Mouse (Mus musculus) urinary bladder, postnatal 25 days (tissue): ENCODE measurements around the gene Tsnaxip1.
A peak's percentile ranks its signal among the peaks of the same experiment; 100 is the strongest.
"Not testable (repeated sequence)": the region's sequence is repeated elsewhere in the genome, so short reads cannot be mapped to it uniquely, and the experiment has no call there.

Source experiments
- DNase-seq: peaks from one replicate; pipeline ENCODE4 v3.0.0; 2022; ENCODE audit warnings: low spot score

Gene Tsnaxip1

DNA sequence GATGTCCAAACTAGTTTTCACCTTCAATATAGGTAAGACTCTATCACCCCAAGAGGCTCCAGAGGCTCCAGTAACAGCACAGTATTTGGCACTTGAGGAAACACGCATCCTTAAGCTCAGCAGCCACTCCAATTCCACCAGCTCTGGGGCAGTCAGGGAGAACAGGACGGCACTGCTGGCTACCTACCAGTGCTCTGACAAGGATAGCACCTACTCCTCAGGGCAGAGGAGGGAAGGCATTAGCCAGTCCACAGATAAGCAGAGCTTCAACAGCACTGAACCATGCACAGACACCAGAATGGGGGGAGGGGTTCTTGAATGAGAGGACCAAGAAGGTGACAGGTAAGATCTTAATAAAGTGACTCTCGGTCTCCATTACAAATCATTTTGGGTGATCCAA lies 7.9 kb upstream of the Tsnaxip1 start:
- DNase-seq: no peak

DNA sequence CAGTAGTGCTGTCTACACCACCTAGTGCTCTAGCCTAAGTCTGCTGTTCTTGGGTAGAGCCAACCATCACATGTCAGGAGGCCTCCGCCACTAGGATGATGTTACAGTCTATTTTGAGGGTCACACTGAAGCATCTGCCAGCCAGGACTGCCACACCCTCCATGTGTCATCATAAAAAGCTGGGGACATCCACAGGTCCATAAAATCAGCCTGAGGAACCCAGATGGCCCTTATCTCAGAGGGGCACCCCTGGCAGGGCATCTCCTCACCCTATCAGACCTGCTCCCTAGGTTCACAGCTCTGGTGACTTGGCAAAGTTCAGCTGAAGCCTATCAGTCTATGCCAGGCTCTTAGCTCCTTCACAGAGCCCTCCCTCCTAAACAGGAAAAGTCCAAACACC lies 6.6 kb upstream of the Tsnaxip1 start:
- no peak for DNase-seq

GRCm38 (mm10) chr8:105825506-105825905 lies 2.0 kb upstream of the Tsnaxip1 start:
- DNase-seq: no peak

DNA sequence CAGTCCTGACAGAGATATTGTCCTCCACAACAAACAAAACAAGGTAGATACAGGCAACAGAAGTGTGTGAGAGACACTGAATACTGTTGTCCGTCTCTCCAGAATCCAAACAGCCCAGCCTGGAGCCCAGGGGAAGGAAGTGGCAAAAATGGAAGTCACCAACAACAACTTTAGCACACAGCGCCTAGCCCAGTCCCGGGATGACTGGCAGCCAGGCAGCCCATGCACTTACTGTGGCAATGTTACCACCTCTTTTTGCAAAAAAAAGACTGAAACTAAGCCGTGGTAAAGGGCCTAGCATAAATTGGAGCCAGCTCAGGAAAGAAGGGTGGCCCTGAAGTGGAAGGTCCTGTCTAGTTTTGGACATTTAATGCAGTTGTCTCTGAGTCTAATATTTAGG lies 1.2 kb upstream of the Tsnaxip1 start:
- DNase-seq: no peak

- not testable (repeated sequence) for DNase-seq
Measured at GRCm38 (mm10) chr8:105833740-105834139, 6.2 kb downstream of the Tsnaxip1 start.

- peak; percentile 70 for DNase-seq
Measured at GRCm38 (mm10) chr8:105835318-105835717, 7.8 kb downstream of the Tsnaxip1 start.

- DNase-seq: no peak
Measured at GRCm38 (mm10) chr8:105836991-105837390, 9.5 kb downstream of the Tsnaxip1 start.

DNA sequence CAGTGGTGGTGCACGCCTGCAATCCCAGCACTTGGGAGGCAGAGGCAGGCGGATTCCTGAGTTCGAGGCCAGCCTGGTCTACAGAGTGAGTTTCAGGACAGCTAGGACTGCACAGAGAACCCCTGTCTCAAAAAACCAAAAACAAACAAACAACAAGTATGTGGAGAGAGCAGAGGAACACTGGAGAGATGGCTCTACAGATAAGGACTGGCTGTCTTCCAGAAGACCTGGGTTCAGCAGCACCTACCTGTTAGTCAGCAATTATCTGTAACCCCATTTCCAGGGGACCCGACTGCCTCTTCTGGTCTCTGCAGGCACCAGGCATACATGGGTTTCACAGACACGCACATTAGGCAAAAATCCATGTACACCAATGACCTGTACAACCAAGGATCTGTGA lies 11.7 kb downstream of the Tsnaxip1 start:
- DNase-seq: no peak

DNA sequence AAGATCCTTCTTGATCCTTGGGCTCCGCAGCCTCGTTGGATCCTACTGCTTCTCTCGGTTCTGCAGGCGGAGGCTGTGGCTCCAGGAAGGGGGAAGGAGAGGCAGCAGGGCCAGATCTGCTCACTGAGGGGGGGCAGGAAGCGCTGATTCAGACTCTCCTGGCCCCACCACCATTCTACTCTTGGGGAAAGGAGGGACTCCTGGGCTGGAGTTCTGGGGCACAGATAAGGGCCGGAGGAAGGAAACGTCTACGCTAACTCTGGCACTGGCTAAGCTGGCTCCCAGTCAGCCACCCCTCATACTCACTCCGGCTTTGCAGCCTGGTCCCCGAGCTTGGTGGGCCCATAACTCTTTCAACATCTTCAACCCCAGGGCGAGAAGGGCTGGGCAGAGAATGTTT lies 19.1 kb downstream of the Tsnaxip1 start:
- no peak for DNase-seq

DNA sequence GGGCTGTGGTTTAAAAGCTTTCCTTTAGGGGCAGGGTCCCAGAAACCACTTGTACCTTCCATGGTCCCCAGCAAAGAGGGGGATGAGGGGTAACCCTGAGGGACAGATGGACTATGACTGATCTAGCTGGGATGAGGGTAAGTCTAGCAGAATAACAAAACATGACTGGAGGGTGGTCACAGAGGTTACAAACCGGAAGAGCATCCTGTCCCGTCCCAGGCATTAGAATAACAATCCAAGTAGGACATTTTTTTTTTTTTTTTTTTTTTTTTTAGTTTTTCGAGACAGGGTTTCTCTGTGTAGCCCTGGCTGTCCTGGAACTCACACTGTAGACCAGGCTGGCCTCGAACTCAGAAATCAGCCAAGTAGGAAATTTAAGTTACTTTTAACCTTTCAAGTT lies 22.5 kb downstream of the Tsnaxip1 start:
- no peak for DNase-seq

DNA sequence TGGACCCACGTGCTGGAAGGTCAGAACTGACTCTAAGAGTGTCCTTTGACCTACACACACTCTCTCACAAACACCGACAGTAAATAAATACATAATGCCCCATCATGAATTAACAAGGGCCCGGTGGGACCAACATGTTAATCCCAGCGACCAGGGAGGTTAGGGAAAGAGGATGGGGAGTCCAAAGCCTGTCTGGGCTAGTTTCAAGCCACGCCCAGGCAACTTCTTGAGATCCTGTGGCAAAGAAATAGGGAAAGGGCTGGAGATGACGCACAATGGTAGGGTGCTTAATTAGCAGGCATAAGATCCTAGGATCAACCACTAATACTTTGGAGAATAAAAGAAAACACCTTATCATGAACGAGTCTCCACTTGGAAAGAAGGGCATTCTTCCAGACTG lies 23.1 kb downstream of the Tsnaxip1 start:
- no peak for DNase-seq

- peak; percentile 86 for DNase-seq
Measured at GRCm38 (mm10) chr8:105851651-105852143, 24.2 kb downstream of the Tsnaxip1 start.

GRCm38 (mm10) chr8:105852146-105852729 lies 24.7 kb downstream of the Tsnaxip1 start:
- no peak for DNase-seq

DNA sequence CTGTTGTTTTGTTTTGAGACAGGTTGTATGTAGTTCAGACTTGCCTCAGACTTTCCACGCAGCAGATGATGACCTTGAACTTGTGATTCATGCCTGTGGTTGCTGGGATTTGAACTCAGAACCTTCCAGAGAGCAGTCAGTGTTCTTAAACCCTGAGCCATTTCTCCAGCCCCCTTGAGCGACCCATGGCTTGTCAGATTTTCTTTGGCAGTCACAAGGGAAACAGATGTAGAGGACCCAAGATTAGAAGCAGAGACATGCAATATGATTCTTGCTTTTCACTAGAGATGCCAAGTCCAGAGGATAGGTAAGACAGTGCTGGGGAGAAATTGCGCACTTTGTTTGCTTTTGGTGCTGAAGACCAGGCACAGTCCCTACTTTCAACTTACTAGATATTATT lies 25.6 kb downstream of the Tsnaxip1 start, which contains the start of gene Cenpt:
Gene Cenpt (minus strand): TSS at position 101 of the 400 bp plus-strand sequence.
- no peak for DNase-seq

- DNase-seq: no peak
Measured at GRCm38 (mm10) chr8:105854303-105854702, 26.8 kb downstream of the Tsnaxip1 start.

GRCm38 (mm10) chr8:105854715-105855216 lies 27.2 kb downstream of the Tsnaxip1 start, which contains the start of gene Thap11:
TSS of gene Thap11 (plus strand) at chr8:105855132.
- peak; percentile 88 for DNase-seq

DNA sequence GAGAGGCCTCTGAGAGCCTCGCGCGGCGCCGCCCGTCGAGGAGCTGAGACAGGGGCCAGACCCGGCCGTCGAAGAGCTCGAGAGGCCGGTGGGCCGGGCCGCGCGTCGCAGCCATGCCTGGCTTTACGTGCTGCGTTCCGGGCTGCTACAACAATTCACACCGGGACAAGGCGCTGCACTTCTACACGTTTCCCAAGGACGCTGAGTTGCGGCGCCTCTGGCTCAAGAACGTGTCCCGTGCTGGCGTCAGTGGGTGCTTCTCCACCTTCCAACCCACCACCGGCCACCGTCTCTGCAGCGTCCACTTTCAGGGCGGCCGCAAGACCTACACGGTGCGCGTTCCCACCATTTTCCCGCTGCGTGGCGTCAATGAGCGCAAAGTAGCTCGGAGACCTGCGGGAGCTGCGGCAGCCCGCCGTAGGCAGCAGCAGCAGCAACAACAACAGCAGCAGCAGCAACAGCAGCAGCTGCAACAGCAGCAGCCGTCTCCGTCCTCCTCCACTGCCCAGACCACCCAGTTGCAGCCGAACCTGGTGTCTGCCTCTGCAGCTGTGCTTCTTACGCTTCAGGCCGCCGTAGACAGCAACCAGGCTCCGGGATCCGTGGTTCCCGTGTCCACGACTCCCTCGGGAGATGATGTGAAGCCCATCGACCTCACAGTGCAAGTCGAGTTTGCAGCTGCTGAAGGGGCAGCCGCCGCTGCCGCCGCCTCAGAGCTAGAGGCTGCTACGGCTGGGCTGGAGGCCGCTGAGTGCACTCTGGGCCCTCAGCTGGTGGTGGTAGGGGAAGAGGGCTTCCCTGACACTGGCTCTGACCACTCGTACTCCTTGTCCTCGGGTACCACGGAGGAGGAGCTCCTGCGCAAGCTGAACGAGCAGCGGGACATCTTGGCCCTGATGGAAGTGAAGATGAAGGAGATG lies 28.0 kb downstream of the Tsnaxip1 start:
- no peak for DNase-seq

- DNase-seq: no peak
Measured at GRCm38 (mm10) chr8:105856168-105856835, 28.8 kb downstream of the Tsnaxip1 start.

GRCm38 (mm10) chr8:105858495-105858894 lies 31.0 kb downstream of the Tsnaxip1 start:
- no peak for DNase-seq

DNA sequence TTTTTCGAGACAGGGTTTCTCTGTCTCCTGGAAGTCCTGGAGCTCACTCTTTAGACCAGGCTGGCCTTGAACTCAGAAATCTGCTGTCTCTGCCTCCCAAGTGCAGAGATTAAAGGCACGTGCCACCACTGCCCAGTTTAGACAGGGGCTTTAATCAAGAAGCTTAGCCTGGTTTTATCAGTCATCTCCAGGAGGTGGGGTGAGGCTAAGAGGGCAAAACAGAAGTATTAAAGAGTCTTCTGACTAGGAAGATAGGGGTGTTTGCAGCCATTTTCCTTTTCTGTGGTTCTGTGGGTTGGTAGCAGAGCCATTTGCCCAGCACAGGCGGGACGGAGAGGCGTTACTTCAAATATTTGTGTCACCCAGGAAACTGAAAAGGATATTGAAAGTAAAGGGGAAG lies 31.8 kb downstream of the Tsnaxip1 start:
- DNase-seq: no peak

- peak; percentile 77 for DNase-seq
Measured at GRCm38 (mm10) chr8:105860143-105860981, 32.8 kb downstream of the Tsnaxip1 start, which contains the start of gene Nutf2. TSS of gene Nutf2 (plus strand) at chr8:105860580.
